Mouse (Mus musculus): ENCODE measurements around the gene Ift81. TPM values are rescaled to one million over a fixed set of nuclear protein-coding genes. Genes with fewer than 3 reads are reported as not detected.

The Ift81 gene
- polyA plus RNA-seq, 1 experiment from 2014 or later = 17.4 TPM

DNA sequence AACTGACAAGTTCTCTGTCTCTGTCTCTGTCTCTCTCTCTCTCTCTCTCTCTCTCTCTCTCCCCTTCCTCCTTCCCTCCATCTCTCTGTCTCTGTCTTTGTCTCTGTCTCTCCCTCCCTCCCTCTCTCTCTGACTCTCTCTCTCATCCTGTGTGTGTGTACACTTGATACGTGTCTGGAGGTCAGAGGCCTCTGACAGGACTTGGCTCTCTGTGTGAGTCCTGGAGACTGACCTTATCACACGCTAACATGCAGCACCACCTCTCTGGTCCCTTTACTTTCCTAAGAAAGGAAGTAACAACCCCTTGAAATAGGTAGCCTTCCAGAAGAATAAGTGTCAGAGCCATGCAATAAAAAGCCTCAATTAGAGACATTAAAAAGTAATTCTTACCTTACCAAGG, 59.2 kb downstream of the Ift81 start:
- WGBS = 56% methylated on average over 2 of the region's 2 CpGs
- DNase-seq (ENCODE audit: low spot score) = no peak
- TF ChIP-seq CTCF (IDR thresholded peaks at IDR 0.05; ENCODE audit: low read depth) (no peak), EP300 (optimal IDR thresholded peaks at IDR 0.05) (no peak)
- Histone ChIP-seq H3K4me1 (replicated peaks; ENCODE audit: control insufficient read depth, insufficient read depth) (0 out of 2 replicates have a peak, but pooled peaks cover 3% of the 10 kb centered on the region), H3K27me3 (ENCODE audit: control insufficient read depth, insufficient read depth, low read length) (no peaks in the 10 kb centered on the region), H3K36me3 (ENCODE audit: control insufficient read depth, insufficient read depth, low read length) (no peaks in the 10 kb centered on the region), H3K9me3 (ENCODE audit: control insufficient read depth, low read length) (no peaks in the 10 kb centered on the region), H3K9ac (ENCODE audit: low read length) (no peak overlapping the region), H3K27ac (replicated peaks) (no peak overlapping the region), H3K4me2 (replicated peaks; ENCODE audit: low read depth) (no peak overlapping the region), H3K4me3 (ENCODE audit: low read depth, low read length) (no peak overlapping the region)
- no peak for ATAC-seq (ENCODE audit: low FRiP score, low TSS enrichment)

DNA sequence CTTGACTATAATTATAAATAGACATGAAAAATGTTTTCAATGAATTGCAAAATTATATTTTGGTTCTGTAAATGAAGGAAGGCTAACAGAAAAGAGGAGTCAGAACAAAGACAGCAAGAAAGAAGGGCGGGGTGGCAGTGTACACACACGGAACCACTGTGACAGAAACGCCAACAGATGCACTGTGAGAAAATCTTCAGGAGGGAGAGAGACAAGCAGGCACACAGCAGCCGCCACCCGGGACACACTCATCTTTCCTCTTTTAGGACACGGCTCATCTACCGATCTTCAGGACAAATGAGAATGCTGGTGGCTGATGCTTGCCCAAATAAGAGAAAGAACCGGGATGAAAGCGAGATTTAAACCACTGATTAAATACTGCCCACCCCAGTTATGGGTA, 61.7 kb downstream of the Ift81 start:
- Histone ChIP-seq H3K9ac (ENCODE audit: low read length) (no peak overlapping the region), H3K9me3 (ENCODE audit: control insufficient read depth, low read length) (no peaks in the 10 kb centered on the region), H3K27ac (replicated peaks) (no peak overlapping the region), H3K27me3 (ENCODE audit: control insufficient read depth, insufficient read depth, low read length) (no peaks in the 10 kb centered on the region), H3K4me3 (ENCODE audit: low read depth, low read length) (no peak overlapping the region), H3K4me2 (replicated peaks; ENCODE audit: low read depth) (no peak overlapping the region), H3K36me3 (ENCODE audit: control insufficient read depth, insufficient read depth, low read length) (no peaks in the 10 kb centered on the region), H3K4me1 (replicated peaks; ENCODE audit: control insufficient read depth, insufficient read depth) (0 out of 2 replicates have a peak, but pooled peaks cover 3% of the 10 kb centered on the region)
- WGBS = 64% methylated on average over 9 of the region's 9 CpGs
- ATAC-seq (ENCODE audit: low FRiP score, low TSS enrichment) = no peak
- TF ChIP-seq EP300 (optimal IDR thresholded peaks at IDR 0.05) (no peak), CTCF (IDR thresholded peaks at IDR 0.05; ENCODE audit: low read depth) (no peak)
- no peak for DNase-seq (ENCODE audit: low spot score)

- peak overlapping the region; percentile 59 for H3K27ac ChIP-seq (replicated peaks)
- WGBS = 24% methylated on average over 8 of the region's 8 CpGs
- H3K4me1 ChIP-seq (replicated peaks; ENCODE audit: control insufficient read depth, insufficient read depth) = 0 out of 2 replicates have a peak, but pooled peaks cover 3% of the 10 kb centered on the region
- H3K27me3 ChIP-seq (ENCODE audit: control insufficient read depth, insufficient read depth, low read length) = no peaks in the 10 kb centered on the region
- H3K36me3 ChIP-seq (ENCODE audit: control insufficient read depth, insufficient read depth, low read length) = no peaks in the 10 kb centered on the region
- H3K4me3 ChIP-seq (ENCODE audit: low read depth, low read length) = peak overlapping the region; percentile 10; the same call in 1 of the 2 replicates
- DNase-seq (ENCODE audit: low spot score) (no peak), ATAC-seq (ENCODE audit: low FRiP score, low TSS enrichment) (no peak)
- no peak overlapping the region for H3K9ac ChIP-seq (ENCODE audit: low read length)
- peak overlapping the region; percentile 32 for H3K4me2 ChIP-seq (replicated peaks; ENCODE audit: low read depth)
- H3K9me3 ChIP-seq (ENCODE audit: control insufficient read depth, low read length) = no peaks in the 10 kb centered on the region
- TF ChIP-seq EP300 (optimal IDR thresholded peaks at IDR 0.05) (no peak), CTCF (IDR thresholded peaks at IDR 0.05; ENCODE audit: low read depth) (no peak; the same call in 1 of the 2 replicates)
Measured at GRCm38 (mm10) chr5:122550460-122550859, 63.9 kb downstream of the Ift81 start.

- ATAC-seq (ENCODE audit: low FRiP score, low TSS enrichment) = peak; percentile 78
- H3K27ac ChIP-seq (replicated peaks) = peak overlapping the region; percentile 70
Measured at GRCm38 (mm10) chr5:122548671-122549070, 65.6 kb downstream of the Ift81 start.

GRCm38 (mm10) chr5:122547810-122548209, 66.5 kb downstream of the Ift81 start:
- TF ChIP-seq EP300 (optimal IDR thresholded peaks at IDR 0.05) = no peak
- no peak for TF ChIP-seq CTCF (IDR thresholded peaks at IDR 0.05; ENCODE audit: low read depth)
- Histone ChIP-seq H3K4me1 (replicated peaks; ENCODE audit: control insufficient read depth, insufficient read depth) (0 out of 2 replicates have a peak, but pooled peaks cover 3% of the 10 kb centered on the region), H3K36me3 (ENCODE audit: control insufficient read depth, insufficient read depth, low read length) (no peaks in the 10 kb centered on the region), H3K4me2 (replicated peaks; ENCODE audit: low read depth) (no peak overlapping the region), H3K9me3 (ENCODE audit: control insufficient read depth, low read length) (no peaks in the 10 kb centered on the region), H3K9ac (ENCODE audit: low read length) (no peak overlapping the region), H3K4me3 (ENCODE audit: low read depth, low read length) (no peak overlapping the region), H3K27ac (replicated peaks) (peak overlapping the region; percentile 71), H3K27me3 (ENCODE audit: control insufficient read depth, insufficient read depth, low read length) (no peaks in the 10 kb centered on the region)
- ATAC-seq (ENCODE audit: low FRiP score, low TSS enrichment) (peak; percentile 37; the same call in 1 of the 2 replicates), DNase-seq (ENCODE audit: low spot score) (no peak)
- 74% methylated on average over 6 of the region's 6 CpGs for WGBS

More at GRCm38 (mm10) chr5:122548671-122549070, 65.6 kb downstream of the Ift81 start:
- no peaks in the 10 kb centered on the region for H3K9me3 ChIP-seq (ENCODE audit: control insufficient read depth, low read length)
- no peak for TF ChIP-seq CTCF (IDR thresholded peaks at IDR 0.05; ENCODE audit: low read depth)
- TF ChIP-seq EP300 (optimal IDR thresholded peaks at IDR 0.05) = no peak
- WGBS = 39% methylated on average over 6 of the region's 6 CpGs
- H3K9ac ChIP-seq (ENCODE audit: low read length) = no peak overlapping the region
- DNase-seq (ENCODE audit: low spot score) = peak; percentile 66
- no peaks in the 10 kb centered on the region for H3K27me3 ChIP-seq (ENCODE audit: control insufficient read depth, insufficient read depth, low read length)
- H3K4me1 ChIP-seq (replicated peaks; ENCODE audit: control insufficient read depth, insufficient read depth) = 0 out of 2 replicates have a peak, but pooled peaks cover 3% of the 10 kb centered on the region
- H3K36me3 ChIP-seq (ENCODE audit: control insufficient read depth, insufficient read depth, low read length) = no peaks in the 10 kb centered on the region
- H3K4me3 ChIP-seq (ENCODE audit: low read depth, low read length) = no peak overlapping the region
- H3K4me2 ChIP-seq (replicated peaks; ENCODE audit: low read depth) = no peak overlapping the region

DNA sequence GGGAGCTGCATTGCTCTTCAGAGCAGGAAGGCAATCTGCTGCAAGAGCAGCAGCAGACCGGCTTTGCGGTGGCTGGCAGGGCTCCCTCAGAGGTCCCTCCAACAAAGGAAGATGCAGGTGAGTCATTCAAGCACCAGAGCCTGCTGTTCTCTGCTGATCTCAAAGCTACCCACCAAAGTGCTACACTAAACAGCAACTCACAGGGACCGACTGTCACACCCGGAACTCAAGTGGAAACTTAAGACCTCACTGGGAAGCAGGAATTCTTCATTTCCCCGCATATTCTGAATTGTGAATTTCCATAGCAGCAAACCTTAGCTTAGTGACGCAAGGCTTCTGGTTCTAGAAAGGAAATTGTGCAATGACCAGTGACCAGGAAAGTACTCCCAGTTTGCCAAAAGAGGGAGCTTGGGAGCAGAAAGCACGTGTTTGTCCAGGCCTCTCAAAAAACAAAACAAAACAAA, 67.0 kb downstream of the Ift81 start:
- no peak overlapping the region; the same call in 1 of the 2 replicates for H3K4me2 ChIP-seq (replicated peaks; ENCODE audit: low read depth)
- DNase-seq (ENCODE audit: low spot score) (peak; percentile 51), ATAC-seq (ENCODE audit: low FRiP score, low TSS enrichment) (peak; percentile 58)
- 40% methylated on average over 7 of the region's 7 CpGs for WGBS
- H3K27me3 ChIP-seq (ENCODE audit: control insufficient read depth, insufficient read depth, low read length) = no peaks in the 10 kb centered on the region
- H3K36me3 ChIP-seq (ENCODE audit: control insufficient read depth, insufficient read depth, low read length) = no peaks in the 10 kb centered on the region
- H3K9me3 ChIP-seq (ENCODE audit: control insufficient read depth, low read length) = no peaks in the 10 kb centered on the region
- 0 out of 2 replicates have a peak, but pooled peaks cover 3% of the 10 kb centered on the region for H3K4me1 ChIP-seq (replicated peaks; ENCODE audit: control insufficient read depth, insufficient read depth)
- H3K4me3 ChIP-seq (ENCODE audit: low read depth, low read length) = no peak overlapping the region
- 0 out of 2 replicates have a peak overlapping the region, but pooled peaks have one; percentile 18 for H3K9ac ChIP-seq (ENCODE audit: low read length)
- TF ChIP-seq CTCF (IDR thresholded peaks at IDR 0.05; ENCODE audit: low read depth) (peak; percentile 77), EP300 (optimal IDR thresholded peaks at IDR 0.05) (no peak)
- H3K27ac ChIP-seq (replicated peaks) = peak overlapping the region; percentile 69
